Mouse (Mus musculus): ENCODE measurements around the gene Ninj2.

Ninj2 gene

GRCm38 (mm10) chr6:120197964-120198363 is 104.8 kb downstream of the Ninj2 start:
- DNase-seq (ENCODE audit: low read depth, low spot score) = peak; percentile 81

GRCm38 (mm10) chr6:120199638-120200394 is 106.7 kb downstream of the Ninj2 start:
- no peak for DNase-seq (ENCODE audit: low read depth, low spot score)

GRCm38 (mm10) chr6:120201956-120202355 is 108.8 kb downstream of the Ninj2 start:
- DNase-seq (ENCODE audit: low read depth, low spot score) = no peak

GRCm38 (mm10) chr6:120202406-120202805 is 109.3 kb downstream of the Ninj2 start:
- DNase-seq (ENCODE audit: low read depth, low spot score) = no peak

- no peak for DNase-seq (ENCODE audit: low read depth, low spot score)
Measured at GRCm38 (mm10) chr6:120206586-120206985, 113.4 kb downstream of the Ninj2 start.

- no peak for DNase-seq (ENCODE audit: low read depth, low spot score)
Measured at GRCm38 (mm10) chr6:120211536-120211935, 118.4 kb downstream of the Ninj2 start.

GRCm38 (mm10) chr6:120216702-120217101 is 123.6 kb downstream of the Ninj2 start:
- no peak for DNase-seq (ENCODE audit: low read depth, low spot score)

- no peak for DNase-seq (ENCODE audit: low read depth, low spot score)
Measured at GRCm38 (mm10) chr6:120219281-120219680, 126.1 kb downstream of the Ninj2 start.

GRCm38 (mm10) chr6:120222669-120223068 is 129.5 kb downstream of the Ninj2 start:
- peak; percentile 68 for DNase-seq (ENCODE audit: low read depth, low spot score)

GRCm38 (mm10) chr6:120225355-120225754 is 132.2 kb downstream of the Ninj2 start:
- DNase-seq (ENCODE audit: low read depth, low spot score) = no peak

GRCm38 (mm10) chr6:120227068-120227467 is 133.9 kb downstream of the Ninj2 start:
- DNase-seq (ENCODE audit: low read depth, low spot score) = no peak

GRCm38 (mm10) chr6:120229806-120230205 is 136.7 kb downstream of the Ninj2 start:
- DNase-seq (ENCODE audit: low read depth, low spot score) = no peak

- no peak for DNase-seq (ENCODE audit: low read depth, low spot score)
Measured at GRCm38 (mm10) chr6:120230441-120230840, 137.3 kb downstream of the Ninj2 start.

GRCm38 (mm10) chr6:120232885-120233284 is 139.7 kb downstream of the Ninj2 start:
- DNase-seq (ENCODE audit: low read depth, low spot score) = no peak

GRCm38 (mm10) chr6:120235874-120236273 is 142.7 kb downstream of the Ninj2 start:
- no peak for DNase-seq (ENCODE audit: low read depth, low spot score)

- DNase-seq (ENCODE audit: low read depth, low spot score) = no peak
Measured at GRCm38 (mm10) chr6:120240461-120240860, 147.3 kb downstream of the Ninj2 start.

GRCm38 (mm10) chr6:120241453-120241852 is 148.3 kb downstream of the Ninj2 start:
- DNase-seq (ENCODE audit: low read depth, low spot score) = no peak

GRCm38 (mm10) chr6:120242530-120242929 is 149.4 kb downstream of the Ninj2 start:
- DNase-seq (ENCODE audit: low read depth, low spot score) = no peak

- DNase-seq (ENCODE audit: low read depth, low spot score) = peak; percentile 18
Measured at GRCm38 (mm10) chr6:120243250-120243649, 150.1 kb downstream of the Ninj2 start.

GRCm38 (mm10) chr6:120246676-120247075 is 153.5 kb downstream of the Ninj2 start:
- no peak for DNase-seq (ENCODE audit: low read depth, low spot score)

- DNase-seq (ENCODE audit: low read depth, low spot score) = no peak
Measured at GRCm38 (mm10) chr6:120249831-120250230, 156.7 kb downstream of the Ninj2 start.
